Mouse (Mus musculus): ENCODE measurements at regions not wholly inside any gene's neighbourhood (a gene's known extent, or its start where the extent isn't known, plus 50 kb on each side); places are given as distances from the start of the nearest gene placed in this dataset.
"Not testable (repeated sequence)": the region's sequence is repeated elsewhere in the genome, so short reads cannot be mapped to it uniquely, and the experiment has no call there.

GRCm38 (mm10) chr16:29759416-29759815, 180.3 kb downstream of the Opa1 start:
- H3K27ac ChIP-seq (ENCODE audit: low read length), result no peak overlapping the region
- H3K4me3 ChIP-seq (ENCODE audit: low read length), result no peak overlapping the region
- WGBS, result 63% methylated on average over 3 of the region's 3 CpGs
- H3K4me2 ChIP-seq (ENCODE audit: low read depth, low read length), result no peak overlapping the region
- H3K27me3 ChIP-seq (ENCODE audit: control insufficient read depth, insufficient read depth, low read length), result peaks cover 39% of the 10 kb centered on the region
- H3K4me1 ChIP-seq (ENCODE audit: control insufficient read depth, insufficient read depth, low read length), result peaks cover 32% of the 10 kb centered on the region
- H3K36me3 ChIP-seq (ENCODE audit: control insufficient read depth, insufficient read depth), result no peaks in the 10 kb centered on the region
- no peak overlapping the region for H3K9ac ChIP-seq (ENCODE audit: low read length)
- H3K9me3 ChIP-seq (replicated peaks; ENCODE audit: control insufficient read depth, low read length), result peaks cover 3% of the 10 kb centered on the region; the same call in 1 of the 2 replicates
- ATAC-seq (replicated peaks; ENCODE audit: extremely low read depth, insufficient read depth, low FRiP score), result peak; percentile 53; the same call in 1 of the 2 replicates

- H3K4me1 ChIP-seq (ENCODE audit: control insufficient read depth, insufficient read depth, low read length), result peaks cover 32% of the 10 kb centered on the region
- no peak overlapping the region for H3K27ac ChIP-seq (ENCODE audit: low read length)
- no peak for ATAC-seq (replicated peaks; ENCODE audit: extremely low read depth, insufficient read depth, low FRiP score)
- WGBS, result 88% methylated on average over 4 of the region's 4 CpGs
- H3K4me2 ChIP-seq (ENCODE audit: low read depth, low read length), result no peak overlapping the region
- peaks cover 8% of the 10 kb centered on the region; the same call in 1 of the 2 replicates for H3K9me3 ChIP-seq (replicated peaks; ENCODE audit: control insufficient read depth, low read length)
- H3K36me3 ChIP-seq (ENCODE audit: control insufficient read depth, insufficient read depth), result no peaks in the 10 kb centered on the region
- no peak overlapping the region for H3K4me3 ChIP-seq (ENCODE audit: low read length)
- H3K27me3 ChIP-seq (ENCODE audit: control insufficient read depth, insufficient read depth, low read length), result peaks cover 34% of the 10 kb centered on the region
- no peak overlapping the region for H3K9ac ChIP-seq (ENCODE audit: low read length)
Observed at GRCm38 (mm10) chr16:29760627-29761026, 181.5 kb downstream of the Opa1 start.

- Histone ChIP-seq H3K4me3 (ENCODE audit: low read length) (no peak overlapping the region), H3K27ac (ENCODE audit: low read length) (peak overlapping the region; percentile 54), H3K4me2 (ENCODE audit: low read depth, low read length) (no peak overlapping the region), H3K9me3 (replicated peaks; ENCODE audit: control insufficient read depth, low read length) (peaks cover 11% of the 10 kb centered on the region; the same call in 1 of the 2 replicates), H3K27me3 (ENCODE audit: control insufficient read depth, insufficient read depth, low read length) (peaks cover 22% of the 10 kb centered on the region), H3K9ac (ENCODE audit: low read length) (no peak overlapping the region), H3K36me3 (ENCODE audit: control insufficient read depth, insufficient read depth) (no peaks in the 10 kb centered on the region), H3K4me1 (ENCODE audit: control insufficient read depth, insufficient read depth, low read length) (peaks cover 32% of the 10 kb centered on the region)
- peak; percentile 88 for ATAC-seq (replicated peaks; ENCODE audit: extremely low read depth, insufficient read depth, low FRiP score)
- 15% methylated on average over 6 of the region's 6 CpGs for WGBS
Observed at GRCm38 (mm10) chr16:29761779-29762277, 182.7 kb downstream of the Opa1 start.

GRCm38 (mm10) chr16:29764376-29764775, 185.2 kb downstream of the Opa1 start:
- no peak for ATAC-seq (replicated peaks; ENCODE audit: extremely low read depth, insufficient read depth, low FRiP score)
- H3K27ac ChIP-seq (ENCODE audit: low read length), result no peak overlapping the region
- H3K4me1 ChIP-seq (ENCODE audit: control insufficient read depth, insufficient read depth, low read length), result peaks cover 17% of the 10 kb centered on the region
- peaks cover 11% of the 10 kb centered on the region; the same call in 1 of the 2 replicates for H3K9me3 ChIP-seq (replicated peaks; ENCODE audit: control insufficient read depth, low read length)
- peaks cover 10% of the 10 kb centered on the region for H3K27me3 ChIP-seq (ENCODE audit: control insufficient read depth, insufficient read depth, low read length)
- no peak overlapping the region for H3K9ac ChIP-seq (ENCODE audit: low read length)
- H3K4me2 ChIP-seq (ENCODE audit: low read depth, low read length), result no peak overlapping the region
- 90% methylated on average over 1 of the region's 1 CpGs for WGBS
- no peaks in the 10 kb centered on the region for H3K36me3 ChIP-seq (ENCODE audit: control insufficient read depth, insufficient read depth)
- no peak overlapping the region for H3K4me3 ChIP-seq (ENCODE audit: low read length)

GRCm38 (mm10) chr16:29765801-29766200, 186.7 kb downstream of the Opa1 start:
- ATAC-seq (replicated peaks; ENCODE audit: extremely low read depth, insufficient read depth, low FRiP score); H3K27me3 ChIP-seq (ENCODE audit: control insufficient read depth, insufficient read depth, low read length); H3K4me3 ChIP-seq (ENCODE audit: low read length); H3K36me3 ChIP-seq (ENCODE audit: control insufficient read depth, insufficient read depth); H3K4me2 ChIP-seq (ENCODE audit: low read depth, low read length); H3K9ac ChIP-seq (ENCODE audit: low read length); H3K27ac ChIP-seq (ENCODE audit: low read length): not testable (repeated sequence)
- Histone ChIP-seq H3K9me3 (replicated peaks; ENCODE audit: control insufficient read depth, low read length) (peaks cover 11% of the 10 kb centered on the region; the same call in 1 of the 2 replicates), H3K4me1 (ENCODE audit: control insufficient read depth, insufficient read depth, low read length) (peaks cover 12% of the 10 kb centered on the region)
- WGBS, result 89% methylated on average over 3 of the region's 3 CpGs

GRCm38 (mm10) chr16:29771320-29771719, 192.2 kb downstream of the Opa1 start:
- no peak overlapping the region for H3K27ac ChIP-seq (ENCODE audit: low read length)
- no peaks in the 10 kb centered on the region; the same call in 1 of the 2 replicates for H3K9me3 ChIP-seq (replicated peaks; ENCODE audit: control insufficient read depth, low read length)
- no peak for ATAC-seq (replicated peaks; ENCODE audit: extremely low read depth, insufficient read depth, low FRiP score)
- H3K4me2 ChIP-seq (ENCODE audit: low read depth, low read length), result no peak overlapping the region
- 0 out of 2 replicates have a peak, but pooled peaks cover 8% of the 10 kb centered on the region for H3K4me1 ChIP-seq (ENCODE audit: control insufficient read depth, insufficient read depth, low read length)
- no peaks in the 10 kb centered on the region; the same call in 1 of the 2 replicates for H3K27me3 ChIP-seq (ENCODE audit: control insufficient read depth, insufficient read depth, low read length)
- no peaks in the 10 kb centered on the region for H3K36me3 ChIP-seq (ENCODE audit: control insufficient read depth, insufficient read depth)
- H3K4me3 ChIP-seq (ENCODE audit: low read length), result no peak overlapping the region
- no peak overlapping the region for H3K9ac ChIP-seq (ENCODE audit: low read length)
- 51% methylated on average over 4 of the region's 4 CpGs for WGBS

- Histone ChIP-seq H3K9me3 (replicated peaks; ENCODE audit: control insufficient read depth, low read length) (no peaks in the 10 kb centered on the region), H3K4me3 (ENCODE audit: low read length) (no peak overlapping the region), H3K4me2 (ENCODE audit: low read depth, low read length) (no peak overlapping the region), H3K27ac (ENCODE audit: low read length) (no peak overlapping the region), H3K36me3 (ENCODE audit: control insufficient read depth, insufficient read depth) (no peaks in the 10 kb centered on the region), H3K9ac (ENCODE audit: low read length) (no peak overlapping the region), H3K27me3 (ENCODE audit: control insufficient read depth, insufficient read depth, low read length) (no peaks in the 10 kb centered on the region), H3K4me1 (ENCODE audit: control insufficient read depth, insufficient read depth, low read length) (0 out of 2 replicates have a peak, but pooled peaks cover 8% of the 10 kb centered on the region)
- 52% methylated on average over 13 of the region's 13 CpGs for WGBS
- ATAC-seq (replicated peaks; ENCODE audit: extremely low read depth, insufficient read depth, low FRiP score), result 0 out of 2 replicates have a peak, but pooled peaks have one; percentile 10
Observed at GRCm38 (mm10) chr16:29771728-29772608, 192.8 kb downstream of the Opa1 start.

- no peak for ATAC-seq (replicated peaks; ENCODE audit: extremely low read depth, insufficient read depth, low FRiP score)
- Histone ChIP-seq H3K4me1 (ENCODE audit: control insufficient read depth, insufficient read depth, low read length) (0 out of 2 replicates have a peak, but pooled peaks cover 8% of the 10 kb centered on the region), H3K27me3 (ENCODE audit: control insufficient read depth, insufficient read depth, low read length) (no peaks in the 10 kb centered on the region), H3K4me3 (ENCODE audit: low read length) (no peak overlapping the region), H3K9me3 (replicated peaks; ENCODE audit: control insufficient read depth, low read length) (no peaks in the 10 kb centered on the region), H3K9ac (ENCODE audit: low read length) (no peak overlapping the region), H3K36me3 (ENCODE audit: control insufficient read depth, insufficient read depth) (no peaks in the 10 kb centered on the region), H3K27ac (ENCODE audit: low read length) (no peak overlapping the region), H3K4me2 (ENCODE audit: low read depth, low read length) (no peak overlapping the region)
- WGBS, result 53% methylated on average over 12 of the region's 12 CpGs
Observed at GRCm38 (mm10) chr16:29772609-29772988, 193.5 kb downstream of the Opa1 start.

- H3K4me3 ChIP-seq (ENCODE audit: low read length), result no peak overlapping the region
- no peak overlapping the region for H3K9ac ChIP-seq (ENCODE audit: low read length)
- no peaks in the 10 kb centered on the region for H3K9me3 ChIP-seq (replicated peaks; ENCODE audit: control insufficient read depth, low read length)
- H3K27me3 ChIP-seq (ENCODE audit: control insufficient read depth, insufficient read depth, low read length), result no peaks in the 10 kb centered on the region
- H3K36me3 ChIP-seq (ENCODE audit: control insufficient read depth, insufficient read depth), result no peaks in the 10 kb centered on the region
- WGBS, result 84% methylated on average over 6 of the region's 6 CpGs
- H3K4me1 ChIP-seq (ENCODE audit: control insufficient read depth, insufficient read depth, low read length), result 0 out of 2 replicates have a peak, but pooled peaks cover 8% of the 10 kb centered on the region
- H3K4me2 ChIP-seq (ENCODE audit: low read depth, low read length), result no peak overlapping the region
- ATAC-seq (replicated peaks; ENCODE audit: extremely low read depth, insufficient read depth, low FRiP score), result no peak
- H3K27ac ChIP-seq (ENCODE audit: low read length), result no peak overlapping the region
Observed at GRCm38 (mm10) chr16:29773056-29773455, 193.9 kb downstream of the Opa1 start.

Measured in heart, embryonic 16.5 days (tissue).